Mouse (Mus musculus): ENCODE data around the gene Syt1. TPM values are rescaled to one million over a fixed set of nuclear protein-coding genes. Genes with fewer than 3 reads are reported as not detected.

The Syt1 gene
- total RNA-seq, 2 experiments from 2014 or later, result 0.05 to 0.06 TPM

- intact Hi-C loops (cut with DNase I), result no loop called here
These were observed 540.3 kb downstream of the Syt1 start for GRCm38 (mm10) chr10:108470319-108470955.

DNA sequence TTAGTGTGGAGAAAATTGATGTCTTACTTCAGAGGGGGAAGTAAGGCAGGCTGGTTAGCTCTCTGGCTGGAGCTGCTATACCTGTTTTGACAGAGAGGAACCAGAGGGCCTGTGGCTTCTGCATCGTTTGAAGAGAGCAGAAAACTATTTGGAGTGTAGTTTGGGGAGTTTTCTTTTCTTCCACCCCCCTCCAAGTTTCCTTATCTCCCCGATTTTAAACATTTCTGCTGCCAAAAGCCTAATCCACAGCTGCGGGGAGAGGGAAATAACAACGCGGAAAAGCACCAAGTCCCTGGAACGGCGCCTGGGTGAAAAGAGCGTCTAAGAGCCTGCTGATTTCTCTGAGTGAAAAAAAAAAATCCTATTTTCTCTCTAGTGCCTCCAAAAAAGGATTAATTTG is 544.2 kb downstream of the Syt1 start:
- intact Hi-C loops (cut with DNase I), result no loop called here
- no peak for DNase-seq (ENCODE audit: low spot score)

More at GRCm38 (mm10) chr10:108470319-108470955, 540.3 kb downstream of the Syt1 start:
- no peak for DNase-seq (ENCODE audit: low spot score)

DNA sequence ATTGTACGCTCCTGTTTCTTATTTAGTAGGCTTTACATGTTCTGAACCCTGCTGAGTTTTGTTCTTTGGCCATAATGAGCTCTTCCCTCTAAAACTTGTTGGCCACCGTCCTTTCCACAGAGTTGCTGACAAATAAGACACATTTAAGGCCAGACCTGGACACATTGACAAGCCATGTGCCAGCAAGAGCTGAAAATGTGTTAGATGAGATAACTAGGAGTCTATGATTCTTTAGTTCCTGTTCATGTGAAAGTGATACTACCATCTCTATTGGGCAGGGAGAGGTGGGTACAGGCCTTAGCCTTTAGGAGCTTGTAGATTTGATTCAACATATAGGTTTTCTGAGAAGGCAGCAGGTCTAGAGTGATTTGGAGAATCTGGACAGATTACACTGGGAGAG is 548.9 kb downstream of the Syt1 start:
- DNase-seq (ENCODE audit: low spot score), result no peak
- intact Hi-C loops (cut with DNase I), result no loop called here

- no peak for DNase-seq (ENCODE audit: low spot score)
- intact Hi-C loops (cut with DNase I), result no loop called here
These were observed 553.7 kb downstream of the Syt1 start for GRCm38 (mm10) chr10:108457054-108457453.

GRCm38 (mm10) chr10:108455883-108456282 is 554.9 kb downstream of the Syt1 start:
- intact Hi-C loops (cut with DNase I), result no loop called here
- no peak for DNase-seq (ENCODE audit: low spot score)

DNA sequence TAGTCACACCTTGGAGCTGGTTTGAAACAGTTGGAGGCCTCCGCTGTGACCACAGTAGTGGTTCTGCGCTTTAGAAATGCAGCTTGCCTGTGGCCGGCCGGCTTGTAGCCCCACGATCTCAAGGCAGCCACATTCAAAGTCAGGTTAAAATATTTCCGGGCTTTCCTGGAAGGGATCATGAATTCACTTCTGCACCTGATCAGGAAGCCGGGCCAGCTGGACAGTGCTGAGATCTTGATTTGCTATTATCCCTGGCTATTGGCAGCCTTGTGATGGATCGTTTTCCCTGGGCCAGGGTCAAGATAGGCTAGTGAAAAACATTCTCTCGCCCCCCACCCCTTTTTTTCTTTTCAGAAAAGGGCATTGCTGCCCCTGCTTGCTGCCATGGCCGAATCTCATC is 555.6 kb downstream of the Syt1 start:
- intact Hi-C loops (cut with DNase I), result no loop called here
- DNase-seq (ENCODE audit: low spot score), result no peak

DNA sequence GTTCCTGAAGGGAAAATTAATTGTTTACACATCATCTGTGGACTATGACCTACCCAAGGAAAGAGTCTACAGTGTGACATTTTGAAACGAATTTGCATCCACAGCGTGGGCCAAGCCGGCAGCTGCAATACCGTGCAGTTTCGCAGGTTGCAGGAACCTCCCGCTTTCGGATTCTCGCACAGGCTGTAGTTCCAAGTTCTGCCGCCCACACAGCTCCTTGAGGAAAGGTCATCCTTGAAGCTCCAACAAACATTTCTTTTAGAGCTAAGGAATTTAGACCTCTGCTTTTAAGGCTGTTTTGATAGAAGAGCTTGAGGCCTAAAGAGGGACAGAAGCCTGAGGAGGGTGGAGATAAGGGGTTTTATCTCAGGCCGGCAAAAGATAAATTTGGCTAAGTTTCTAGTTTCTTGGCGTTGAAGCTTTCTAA is 556.1 kb downstream of the Syt1 start:
- DNase-seq (ENCODE audit: low spot score), result no peak
- intact Hi-C loops (cut with DNase I), result loop anchor here (5.0 kb wide), 1 partner anchor 83 kb away; no protein-coding TSS in a partner anchor

DNA sequence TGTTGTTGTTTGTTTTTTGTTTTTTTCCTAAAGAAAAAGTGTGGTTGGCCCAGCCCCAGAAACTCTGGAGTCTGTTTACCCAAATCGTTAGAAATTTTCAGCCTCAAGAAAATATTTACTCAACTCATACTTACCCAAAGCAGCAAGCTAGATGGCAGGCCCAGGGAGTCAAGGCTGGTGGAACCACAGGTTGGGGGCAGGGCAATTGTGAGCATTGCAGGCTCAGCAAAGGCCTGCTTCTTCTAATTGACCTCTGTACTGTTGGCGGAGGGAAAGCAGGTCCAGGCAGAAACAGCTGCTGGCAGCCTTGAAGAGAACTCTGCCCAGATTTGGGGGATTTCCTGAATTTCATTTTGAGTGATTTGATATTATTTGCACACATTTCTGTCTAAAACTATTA is 557.2 kb downstream of the Syt1 start:
- DNase-seq (ENCODE audit: low spot score), result no peak
- intact Hi-C loops (cut with DNase I), result loop anchor here (5.0 kb wide), 1 partner anchor 84 kb away; no protein-coding TSS in a partner anchor

DNA sequence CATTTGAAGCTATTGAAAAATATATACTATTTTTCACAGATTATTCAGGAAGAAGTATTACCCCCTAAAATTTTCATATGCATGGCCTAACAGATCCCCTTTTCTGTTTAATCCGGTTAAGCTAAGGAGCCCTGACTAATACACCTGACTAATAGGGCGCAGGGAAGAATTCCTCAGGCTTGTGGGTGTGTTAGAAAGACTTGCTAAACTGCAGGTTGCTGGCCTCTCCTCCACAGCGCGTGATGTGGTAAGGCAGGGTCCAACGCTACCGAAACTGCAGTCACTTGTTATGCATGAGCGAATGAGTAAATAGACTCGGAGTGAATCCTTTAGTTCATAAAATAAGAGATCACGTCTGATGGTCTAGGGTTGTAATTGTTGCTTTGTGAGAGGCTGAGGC is 558.4 kb downstream of the Syt1 start:
- intact Hi-C loops (cut with DNase I), result loop anchor here (5.0 kb wide), 1 partner anchor 85 kb away; no protein-coding TSS in a partner anchor
- no peak for DNase-seq (ENCODE audit: low spot score)

- intact Hi-C loops (cut with DNase I), result loop anchor here (5.0 kb wide), 1 partner anchor 86 kb away; no protein-coding TSS in a partner anchor
- DNase-seq (ENCODE audit: low spot score), result no peak
These were observed 559.3 kb downstream of the Syt1 start for GRCm38 (mm10) chr10:108451516-108451915.

DNA sequence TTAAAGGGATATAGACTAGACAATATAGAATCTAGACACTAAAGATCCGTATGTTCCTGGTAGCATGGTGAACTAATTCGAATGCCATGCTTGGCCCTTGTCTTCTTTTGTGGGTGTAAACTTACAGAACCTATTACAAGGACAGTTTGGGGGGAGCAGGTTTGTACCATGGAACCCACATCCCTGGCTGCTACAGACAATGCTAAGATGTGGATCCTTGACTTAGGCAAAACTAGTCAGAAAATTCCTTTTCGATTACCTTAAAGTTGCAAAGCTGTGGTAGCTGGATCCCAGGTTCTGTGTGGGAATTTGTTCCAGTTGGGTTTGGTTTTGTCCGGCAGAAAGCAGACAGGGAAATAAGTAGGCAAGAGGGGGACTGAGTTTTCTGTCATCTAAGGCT is 560.4 kb downstream of the Syt1 start:
- no peak for DNase-seq (ENCODE audit: low spot score)
- intact Hi-C loops (cut with DNase I), result loop anchor here (5.0 kb wide), 1 partner anchor 87 kb away; no protein-coding TSS in a partner anchor

GRCm38 (mm10) chr10:108448421-108448820 is 562.4 kb downstream of the Syt1 start:
- intact Hi-C loops (cut with DNase I), result loop anchor here (5.0 to 10.0 kb wide), 3 partner anchors 116 to 591 kb away; partner anchors contain the start of gene Pawr
- no peak for DNase-seq (ENCODE audit: low spot score)

Data from heart, postnatal 25 days (tissue).